Mouse (Mus musculus) forebrain, embryonic 15.5 days (tissue): ENCODE data around the gene Gnai3. TPM values are rescaled to one million over a fixed set of nuclear protein-coding genes. Genes with fewer than 3 reads are reported as not detected.

Experiments
- ATAC-seq: fragments of 200-750 bp; cut with Nextera tagmentation; replicated peaks from 2 replicates; pipeline ENCODE4 v1.8.0; 2017; ENCODE audit warnings: mild to moderate bottlenecking, moderate TSS enrichment, moderate library complexity
- H3K27ac ChIP-seq: fragments of 300-500 bp; sonication (generic); replicated peaks from 2 replicates; pipeline ENCODE4 v1.5.1; 2015; ENCODE audit warnings: mild to moderate bottlenecking, inconsistent platforms
- H3K27me3 ChIP-seq: fragments of 300-500 bp; sonication (generic); 2 replicates; pipeline ENCODE4 v1.6.1; 2015; ENCODE audit warnings: inconsistent platforms
- H3K36me3 ChIP-seq: fragments of 300-500 bp; sonication (generic); 2 replicates; pipeline ENCODE4 v1.6.1; 2015; ENCODE audit warnings: mild to moderate bottlenecking, inconsistent platforms
- H3K4me1 ChIP-seq: fragments of 300-500 bp; sonication (generic); 2 replicates; pipeline ENCODE4 v1.6.1; 2015; ENCODE audit warnings: inconsistent platforms
- H3K4me2 ChIP-seq: fragments of 300-500 bp; sonication (generic); replicated peaks from 2 replicates; pipeline ENCODE4 v1.6.1; 2015; ENCODE audit warnings: mild to moderate bottlenecking, inconsistent platforms
- H3K4me3 ChIP-seq: fragments of 300-500 bp; sonication (generic); 2 replicates; pipeline ENCODE4 v1.5.1; 2015; ENCODE audit warnings: mild to moderate bottlenecking, inconsistent platforms
- H3K9ac ChIP-seq: fragments of 300-500 bp; sonication (generic); replicated peaks from 2 replicates; pipeline ENCODE4 v1.6.1; 2015; ENCODE audit warnings: mild to moderate bottlenecking, inconsistent platforms
- H3K9me3 ChIP-seq: fragments of 300-500 bp; sonication (generic); 2 replicates; pipeline ENCODE4 v1.6.1; 2016; ENCODE audit warnings: inconsistent platforms
- WGBS: fragments of 180-500 bp; shearing (Covaris S2); methylation state at CpG from one replicate; pipeline ENCODE4 v1.1.7; 2015; ENCODE audit warnings: mixed read lengths; 5-methylcytosine and 5-hydroxymethylcytosine counted together
- polyA plus RNA-seq: library from polyadenylated mRNA; unstranded; fragments of >200 nt; fragmentation: Nextera tagmentation; extraction: Ambion mirVana; gene quantifications from 2 replicates; pipeline ENCODE4 v1.2.1, GENCODE M21; 2015

The Gnai3 gene
- polyA plus RNA-seq, 1 experiment from 2014 or later, result 168 TPM

GRCm38 (mm10) chr3:108069231-108069870 is 76.6 kb downstream of the Gnai3 start:
- ATAC-seq, result no peak
- H3K4me3 ChIP-seq, result no peak overlapping the region
- H3K36me3 ChIP-seq, result peaks cover under 1% of the 10 kb centered on the region; the same call in 1 of the 2 replicates
- no peaks in the 10 kb centered on the region for H3K27me3 ChIP-seq
- H3K4me2 ChIP-seq, result no peak overlapping the region
- no peaks in the 10 kb centered on the region for H3K9me3 ChIP-seq
- 80% methylated on average over 13 of the region's 13 CpGs for WGBS
- H3K27ac ChIP-seq, result no peak overlapping the region
- no peak overlapping the region for H3K9ac ChIP-seq
- H3K4me1 ChIP-seq, result peaks cover 11% of the 10 kb centered on the region

GRCm38 (mm10) chr3:108068826-108069225 is 77.1 kb downstream of the Gnai3 start:
- no peak overlapping the region for H3K4me3 ChIP-seq
- no peak overlapping the region for H3K9ac ChIP-seq
- no peak for ATAC-seq
- no peak overlapping the region for H3K27ac ChIP-seq
- no peaks in the 10 kb centered on the region for H3K27me3 ChIP-seq
- H3K9me3 ChIP-seq, result no peaks in the 10 kb centered on the region
- 44% methylated on average over 1 of the region's 1 CpGs for WGBS
- no peak overlapping the region for H3K4me2 ChIP-seq
- H3K36me3 ChIP-seq, result no peaks in the 10 kb centered on the region
- H3K4me1 ChIP-seq, result peaks cover 11% of the 10 kb centered on the region

GRCm38 (mm10) chr3:108067370-108067934 is 78.5 kb downstream of the Gnai3 start:
- H3K27me3 ChIP-seq, result no peaks in the 10 kb centered on the region
- H3K9ac ChIP-seq, result no peak overlapping the region
- H3K9me3 ChIP-seq, result no peaks in the 10 kb centered on the region
- ATAC-seq, result no peak
- no peak overlapping the region for H3K4me2 ChIP-seq
- H3K27ac ChIP-seq, result no peak overlapping the region
- H3K4me1 ChIP-seq, result no peaks in the 10 kb centered on the region
- H3K4me3 ChIP-seq, result no peak overlapping the region
- WGBS, result 65% methylated on average over 6 of the region's 6 CpGs
- no peaks in the 10 kb centered on the region for H3K36me3 ChIP-seq

- 84% methylated on average over 9 of the region's 9 CpGs for whole genome bisulfite sequencing
- Histone ChIP-seq H3K9me3 (no peaks in the 10 kb centered on the region), H3K4me1 (no peaks in the 10 kb centered on the region), H3K4me3 (no peak overlapping the region), H3K4me2 (no peak overlapping the region), H3K9ac (no peak overlapping the region), H3K36me3 (no peaks in the 10 kb centered on the region), H3K27ac (no peak overlapping the region), H3K27me3 (no peaks in the 10 kb centered on the region)
- ATAC-seq, result no peak
Observed at GRCm38 (mm10) chr3:108065551-108065950, 80.4 kb downstream of the Gnai3 start.

- H3K36me3 ChIP-seq, result no peaks in the 10 kb centered on the region
- H3K4me3 ChIP-seq, result no peak overlapping the region
- ATAC-seq, result no peak
Observed at GRCm38 (mm10) chr3:108064672-108065071, 81.3 kb downstream of the Gnai3 start.

GRCm38 (mm10) chr3:108062648-108063047 is 83.3 kb downstream of the Gnai3 start:
- H3K9me3 ChIP-seq, result no peaks in the 10 kb centered on the region
- no peaks in the 10 kb centered on the region for H3K27me3 ChIP-seq
- no peak overlapping the region for H3K27ac ChIP-seq
- WGBS, result 83% methylated on average over 8 of the region's 8 CpGs
- no peak overlapping the region for H3K4me2 ChIP-seq
- no peak for ATAC-seq
- H3K36me3 ChIP-seq, result no peaks in the 10 kb centered on the region
- no peak overlapping the region for H3K9ac ChIP-seq
- no peaks in the 10 kb centered on the region for H3K4me1 ChIP-seq
- H3K4me3 ChIP-seq, result no peak overlapping the region

More at GRCm38 (mm10) chr3:108064672-108065071, 81.3 kb downstream of the Gnai3 start:
- H3K9me3 ChIP-seq, result no peaks in the 10 kb centered on the region
- no peak overlapping the region for H3K27ac ChIP-seq
- H3K27me3 ChIP-seq, result no peaks in the 10 kb centered on the region
- no peak overlapping the region for H3K9ac ChIP-seq
- no peak overlapping the region for H3K4me2 ChIP-seq
- 78% methylated on average over 4 of the region's 4 CpGs for WGBS
- no peaks in the 10 kb centered on the region for H3K4me1 ChIP-seq

- Histone ChIP-seq H3K27me3 (no peaks in the 10 kb centered on the region), H3K9me3 (no peaks in the 10 kb centered on the region), H3K36me3 (no peaks in the 10 kb centered on the region), H3K9ac (no peak overlapping the region), H3K4me3 (no peak overlapping the region), H3K4me1 (no peaks in the 10 kb centered on the region), H3K4me2 (no peak overlapping the region), H3K27ac (no peak overlapping the region)
- 23% methylated on average over 7 of the region's 7 CpGs for whole genome bisulfite sequencing
- 0 out of 2 replicates have a peak, but pooled peaks have one; percentile 16 for ATAC-seq
Observed at GRCm38 (mm10) chr3:108061420-108061819, 84.5 kb downstream of the Gnai3 start.

Other genes starting within 250 kb of the Gnai3 start
- gene Gstm7, start 214.3 kb downstream of the Gnai3 start, polyA plus RNA-seq, result 74.8 and 81.6 TPM in 2 replicates
- 10.9 and 12.6 TPM in 2 replicates for gene Gstm6, start 202.4 kb downstream of the Gnai3 start, polyA plus RNA-seq
- not detected in 2 replicates for gene Gstm3, start 176.9 kb downstream of the Gnai3 start, polyA plus RNA-seq
- gene Gstm2, start 159.7 kb downstream of the Gnai3 start, polyA plus RNA-seq, result 4.3 and 4.5 TPM in 2 replicates
- gene Gstm1, start 128.2 kb downstream of the Gnai3 start, polyA plus RNA-seq, result 44.0 and 60.7 TPM in 2 replicates
- 12.4 and 15.1 TPM in 2 replicates for gene Gstm4, start 101.3 kb downstream of the Gnai3 start, polyA plus RNA-seq
- 49.4 and 50.7 TPM in 2 replicates for gene Ampd2, start 59.5 kb downstream of the Gnai3 start, polyA plus RNA-seq
- gene Gnat2, start 53.4 kb downstream of the Gnai3 start, polyA plus RNA-seq, result 0.43 and 0.46 TPM in 2 replicates
- gene Gpr61, start 8.7 kb upstream of the Gnai3 start, polyA plus RNA-seq, result 1.9 and 2.2 TPM in 2 replicates
- 9.9 and 11.7 TPM in 2 replicates for gene Amigo1, start 40.2 kb upstream of the Gnai3 start, polyA plus RNA-seq
- gene Cyb561d1, start 55.1 kb upstream of the Gnai3 start, polyA plus RNA-seq, result 4.4 and 4.5 TPM in 2 replicates
- 32.5 and 33.6 TPM in 2 replicates for gene Atxn7l2, start 64.8 kb upstream of the Gnai3 start, polyA plus RNA-seq
- gene Sypl2, start 80.5 kb upstream of the Gnai3 start, polyA plus RNA-seq, result 2.3 and 2.7 TPM in 2 replicates
- gene Psma5, start 110.8 kb upstream of the Gnai3 start, polyA plus RNA-seq, result 260 and 271 TPM in 2 replicates
- 25.7 and 26.0 TPM in 2 replicates for gene Sort1, start 137.9 kb upstream of the Gnai3 start, polyA plus RNA-seq
- not detected in 2 replicates for gene Mybphl, start 218.8 kb upstream of the Gnai3 start, polyA plus RNA-seq
- 35.6 and 41.5 TPM in 2 replicates for gene Psrc1, start 237.7 kb upstream of the Gnai3 start, polyA plus RNA-seq